Mouse (Mus musculus) left cerebral cortex, adult 9 months (tissue): Measurements from ENCODE around the gene Olfr676.
"Not testable (repeated sequence)": the region's sequence is repeated elsewhere in the genome, so short reads cannot be mapped to it uniquely, and the experiment has no call there.

Source experiments
- DNase-seq, 2 experiments: peaks; one replicate each; pipeline ENCODE4 v3.0.0; 2022; ENCODE audit warnings: low spot score in 2 of 2

Gene Olfr676

DNA sequence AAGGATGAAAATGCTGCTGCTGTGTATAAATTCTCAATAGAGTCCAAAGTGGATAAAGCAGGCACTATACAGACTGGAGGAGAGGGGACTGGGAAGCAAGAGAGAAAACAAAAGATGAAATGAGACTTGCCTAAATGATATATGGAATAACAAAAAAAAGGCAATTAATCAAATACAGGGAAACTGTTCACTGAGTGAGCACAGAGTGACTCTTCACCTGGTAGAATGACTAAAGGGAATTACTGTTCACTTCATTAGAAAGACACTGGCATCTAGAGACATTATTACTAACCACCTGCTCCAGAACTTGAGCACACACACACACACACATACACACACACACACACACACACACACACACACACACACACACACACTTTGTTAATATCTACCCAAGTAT is at the start of gene Olfr676:
Gene Olfr676, plus strand, starts transcription at position 301 of the 400 bp plus-strand sequence.
- DNase-seq: no peak

DNA sequence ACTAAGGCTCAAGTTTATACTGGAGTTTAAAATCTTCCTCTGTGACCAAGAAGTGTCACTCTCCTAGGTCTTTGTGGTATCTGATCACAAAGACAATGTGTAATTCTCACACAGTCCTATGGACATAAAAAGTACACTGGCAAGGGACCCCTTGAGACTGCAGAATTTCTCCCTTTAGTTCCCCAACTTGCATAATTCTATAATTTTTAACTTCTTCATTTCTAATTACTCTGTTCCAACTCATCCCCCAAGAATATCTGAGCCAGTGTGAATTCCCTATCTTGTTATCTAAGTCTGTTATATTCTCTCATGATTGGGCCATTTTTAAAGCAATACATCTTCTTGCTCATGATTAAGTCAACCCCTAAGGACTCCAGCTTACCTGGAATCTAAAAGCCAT is 30.6 kb upstream of the Olfr676 start, which contains the start of gene Olfr672:
Gene Olfr672, minus strand, starts transcription at position 101 of the 400 bp plus-strand sequence.
- no peak for DNase-seq

DNA sequence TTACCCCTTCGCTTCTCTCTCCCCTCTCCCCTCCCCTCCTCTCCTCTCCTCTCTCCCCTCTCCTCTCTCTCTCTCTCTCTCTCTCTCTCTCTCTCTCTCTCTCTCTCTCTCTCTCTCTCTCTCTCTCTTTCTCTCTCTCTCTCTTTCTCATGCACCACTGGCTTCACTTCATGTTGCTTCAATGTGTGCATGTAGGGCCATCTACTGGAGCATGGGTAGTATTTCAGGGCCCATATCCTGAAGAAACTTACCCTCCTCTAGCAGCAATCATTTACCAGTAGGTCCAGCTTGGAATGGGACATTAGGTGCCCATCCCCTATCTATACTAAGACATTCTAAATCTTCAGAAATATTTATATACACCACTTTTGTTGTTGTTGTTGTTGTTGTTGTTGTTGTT is 10.0 kb upstream of the Olfr676 start:
- no peak for DNase-seq

DNA sequence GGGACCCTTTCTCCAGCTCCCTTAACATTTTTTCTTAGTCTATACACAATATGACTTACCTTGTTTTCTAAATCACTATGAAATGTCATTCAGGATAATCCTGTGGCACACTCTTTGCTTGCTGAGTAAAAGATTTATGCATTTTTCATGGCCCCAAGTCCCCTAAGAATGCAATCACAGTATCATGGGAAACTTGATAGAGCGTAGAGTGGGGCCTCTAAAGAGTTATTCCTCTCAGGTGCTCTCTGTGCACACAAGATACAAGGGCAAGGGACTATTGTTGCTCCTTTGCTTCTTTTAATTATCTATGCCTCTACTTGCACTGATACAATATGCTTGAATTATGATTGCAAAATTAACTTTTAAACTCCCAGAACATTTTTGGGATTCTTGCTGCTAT is 4.1 kb upstream of the Olfr676 start, which contains the start of gene Olfr675:
Gene Olfr675, minus strand, starts transcription at position 101 of the 400 bp plus-strand sequence.
- DNase-seq: no peak

DNA sequence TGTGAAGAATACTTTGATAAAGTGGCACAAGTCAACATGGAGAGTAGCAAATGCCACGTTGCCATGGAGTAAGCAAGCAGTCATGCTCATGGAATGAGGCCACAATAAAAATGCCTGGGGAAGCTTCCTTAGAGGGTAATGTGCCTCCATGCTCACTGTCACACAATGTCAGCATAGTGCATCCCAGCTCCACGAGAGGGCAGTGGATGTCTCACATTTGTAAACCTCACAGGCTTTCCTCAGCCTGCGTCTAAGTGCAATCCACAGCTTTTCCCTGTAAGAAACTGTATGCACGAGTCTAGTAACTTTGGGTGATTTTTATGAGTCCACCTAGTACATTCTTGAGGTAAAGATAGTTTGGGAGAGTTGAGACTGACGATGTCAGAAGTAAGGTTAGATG is 1.3 kb downstream of the Olfr676 start:
- not testable (repeated sequence) for DNase-seq

DNA sequence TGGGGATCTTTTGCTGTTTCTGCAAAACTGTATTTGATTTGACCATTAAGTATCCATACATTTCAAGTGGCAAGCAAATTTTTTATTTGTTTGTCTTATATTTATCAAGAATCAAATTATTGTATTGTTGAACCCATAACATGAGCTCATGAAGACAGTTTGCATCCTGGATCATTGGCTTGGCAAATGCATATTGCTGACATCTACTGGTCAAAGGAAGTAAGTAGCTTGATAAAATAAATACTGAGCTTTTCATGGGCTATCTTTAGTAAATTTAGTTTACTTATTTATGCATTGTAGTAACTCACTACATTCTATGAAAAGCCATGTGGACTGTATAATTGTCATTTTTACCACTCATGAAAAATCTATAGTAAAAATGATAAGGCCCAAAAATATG is 26.5 kb downstream of the Olfr676 start:
- DNase-seq: no peak

DNA sequence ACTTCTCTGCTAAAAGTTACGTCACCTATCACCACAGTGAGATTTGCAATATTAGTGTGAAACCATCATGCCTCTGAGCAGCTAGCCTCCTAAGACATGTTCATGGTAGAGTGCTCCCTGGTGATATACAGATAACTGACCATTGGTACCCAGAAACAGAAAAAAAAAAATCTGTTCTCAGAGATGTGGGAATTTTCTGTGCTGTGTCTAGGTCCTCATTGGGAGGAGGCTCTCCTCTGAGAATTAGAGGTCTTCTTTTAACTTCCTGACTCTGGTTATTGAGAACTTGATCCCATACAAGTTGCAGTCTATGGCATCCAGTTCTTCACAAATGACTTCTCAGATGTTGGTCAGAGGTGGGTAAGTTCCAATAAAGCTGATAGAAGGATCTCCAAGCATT is 31.7 kb downstream of the Olfr676 start, which contains the start of gene Olfr678:
Gene Olfr678, plus strand, starts transcription at position 301 of the 400 bp plus-strand sequence.
- no peak for DNase-seq

DNA sequence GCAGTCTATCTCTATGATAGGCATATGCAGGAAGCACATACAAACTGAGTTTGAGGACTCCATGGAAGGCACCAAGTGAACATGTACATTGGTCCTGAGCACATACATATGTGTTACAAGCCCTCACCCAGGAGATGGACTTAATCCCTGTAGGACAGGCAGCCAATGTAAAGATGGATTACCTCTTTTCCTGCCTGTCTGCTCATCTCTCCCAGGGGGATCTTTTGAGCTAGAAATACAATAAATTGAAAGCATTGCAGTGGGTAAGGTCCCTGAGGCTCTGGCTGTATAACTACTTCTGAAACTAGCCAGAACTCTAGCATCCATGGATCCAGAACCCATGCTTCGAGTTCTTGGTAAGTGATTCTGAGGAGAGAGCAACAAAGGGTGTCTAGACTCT is 48.4 kb downstream of the Olfr676 start, which contains the start of gene Olfr679:
Gene Olfr679, plus strand, starts transcription at position 301 of the 400 bp plus-strand sequence.
- no peak for DNase-seq
